Mouse (Mus musculus) MEL (cell line): ENCODE results near the gene Phkg2.
A peak's percentile ranks its signal among the peaks of the same experiment; 100 is the strongest.

Source experiments
- CHD2 ChIP-seq: IDR thresholded peaks from 2 replicates; pipeline ENCODE4 v1.6.1; 2011; ENCODE audit warnings: low read length, improper control_type of control experiment
- CTCF ChIP-seq, 3 experiments: IDR thresholded peaks in 2 of 3; conservative IDR thresholded peaks in 1 of 3; 2 replicates each; pipeline ENCODE4 v1.5.1; 2011 to 2012; ENCODE audit warnings: low read length in 3 of 3, low read depth in 2 of 3, mild to moderate bottlenecking in 2 of 3, improper control_type of control experiment in 1 of 3, inconsistent platforms in 1 of 3, mixed read lengths in 1 of 3, moderate library complexity in 1 of 3; ENCODE audit not compliant: control insufficient read depth in 1 of 3, insufficient read depth in 1 of 3, poor library complexity in 1 of 3, severe bottlenecking in 1 of 3
- EP300 ChIP-seq, 2 experiments: IDR thresholded peaks; 2 replicates each; pipeline ENCODE4 v1.6.1; 2011; ENCODE audit warnings: improper control_type of control experiment in 2 of 2, low read length in 2 of 2, low read depth in 1 of 2, mild to moderate bottlenecking in 1 of 2
- GABPA ChIP-seq: IDR thresholded peaks from 2 replicates; pipeline ENCODE4 v1.6.1; 2012; ENCODE audit warnings: low read depth, mild to moderate bottlenecking, inconsistent platforms, low read length, improper control_type of control experiment, moderate library complexity
- HCFC1 ChIP-seq: IDR thresholded peaks from 2 replicates; pipeline ENCODE4 v1.6.1; 2012; ENCODE audit warnings: low read depth, mild to moderate bottlenecking, inconsistent platforms, low read length, improper control_type of control experiment, moderate library complexity
- KAT2A ChIP-seq: conservative IDR thresholded peaks from 2 replicates; pipeline ENCODE4 v1.6.1; 2012; ENCODE audit warnings: low read depth, low read length, improper control_type of control experiment, inconsistent platforms
- MAX ChIP-seq: IDR thresholded peaks from 2 replicates; pipeline ENCODE4 v1.6.1; 2011; ENCODE audit warnings: low read length, improper control_type of control experiment
- POLR2A ChIP-seq, 2 experiments: IDR thresholded peaks; 2 replicates each; pipeline ENCODE4 v1.6.1; 2011 to 2012; ENCODE audit warnings: low read length in 2 of 2, mild to moderate bottlenecking in 2 of 2, control low read depth in 1 of 2, improper control_type of control experiment in 1 of 2, low read depth in 1 of 2, moderate library complexity in 1 of 2; ENCODE audit not compliant: control insufficient read depth in 1 of 2, insufficient read depth in 1 of 2, poor library complexity in 1 of 2
- POLR2AphosphoS5 ChIP-seq: IDR thresholded peaks from 2 replicates; pipeline ENCODE4 v1.6.1; 2012; ENCODE audit warnings: low read depth, borderline replicate concordance, mild to moderate bottlenecking, inconsistent platforms, low read length, moderate library complexity, mixed read lengths
- TCF12 ChIP-seq: IDR thresholded peaks from 2 replicates; pipeline ENCODE4 v1.6.1; 2014; ENCODE audit warnings: low read depth, mild to moderate bottlenecking, inconsistent platforms, low read length, improper control_type of control experiment, moderate library complexity
- ZC3H11A ChIP-seq: IDR thresholded peaks from 2 replicates; pipeline ENCODE4 v1.6.1; 2012; ENCODE audit warnings: low read depth, mild to moderate bottlenecking, inconsistent platforms, low read length, improper control_type of control experiment

DNA sequence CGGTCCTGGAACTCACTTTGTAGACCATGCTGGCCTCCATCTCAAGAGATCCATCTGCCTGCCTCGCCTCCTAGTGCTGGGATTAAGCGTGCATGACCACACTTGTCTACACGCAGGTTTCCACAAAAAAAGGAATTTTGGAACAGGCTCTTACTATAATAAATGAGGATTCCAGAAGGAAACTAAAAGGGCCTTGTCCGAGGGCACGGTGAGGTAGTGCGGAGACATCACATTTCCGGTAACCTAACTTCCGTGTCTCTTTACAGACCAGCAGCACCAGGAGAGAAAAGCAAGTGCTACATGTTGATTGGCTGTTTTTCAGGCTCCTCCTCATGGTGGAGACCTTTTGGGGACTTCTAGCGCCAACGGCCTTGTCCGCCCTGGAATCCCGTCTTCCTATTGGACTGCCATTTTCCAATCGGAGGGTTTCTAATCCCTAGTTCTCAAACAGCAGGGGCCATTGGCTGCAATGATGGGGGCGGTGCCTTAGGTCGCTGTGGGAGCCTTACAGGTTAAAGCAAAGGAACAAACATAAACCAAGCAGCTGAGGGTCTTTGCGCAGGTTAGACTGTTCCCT lies at the start of gene Phkg2:
- TF ChIP-seq MAX (peak; percentile 84), POLR2A (IDR thresholded peaks at IDR 0.05; ENCODE audit: control insufficient read depth in 1 of 2, insufficient read depth in 1 of 2, low read depth in 1 of 2, low read length in 2 of 2, poor library complexity in 1 of 2) (peak; percentile 62 to 97; a peak in 2 of 4 replicates), HCFC1 (peak; percentile 84), ZC3H11A (no peak), CHD2 (peak; percentile 71), EP300 (IDR thresholded peaks at IDR 0.05; ENCODE audit: low read depth in 1 of 2, low read length in 2 of 2) (no peak), TCF12 (peak; percentile 38; the same call in 1 of the 2 replicates), CTCF (IDR thresholded peaks at IDR 0.05 in 2 of 3, conservative IDR thresholded peaks at IDR 0.05 in 1 of 3; ENCODE audit: control insufficient read depth in 1 of 3, insufficient read depth in 1 of 3, low read depth in 2 of 3, low read length in 3 of 3, poor library complexity in 1 of 3, severe bottlenecking in 1 of 3) (no peak), KAT2A (peak; percentile 59), GABPA (no peak), POLR2AphosphoS5 (no peak)
